Mouse (Mus musculus): Measurements from ENCODE around the gene Pml. TPM values are rescaled to one million over a fixed set of nuclear protein-coding genes. Genes with fewer than 3 reads are reported as not detected.
"Not testable (repeated sequence)": the region's sequence is repeated elsewhere in the genome, so short reads cannot be mapped to it uniquely, and the experiment has no call there.

Gene Pml
- polyA plus RNA-seq, 1 experiment from 2014 or later, result 12.9 TPM

GRCm38 (mm10) chr9:58279780-58280179 lies 30.2 kb upstream of the Pml start:
- WGBS, result 44% methylated on average over 5 of the region's 5 CpGs
- Histone ChIP-seq H3K4me2 (no peak overlapping the region), H3K9ac (no peak overlapping the region), H3K4me1 (peaks cover 36% of the 10 kb centered on the region), H3K36me3 (no peaks in the 10 kb centered on the region), H3K27ac (replicated peaks) (0 out of 2 replicates have a peak overlapping the region, but pooled peaks have one; percentile 33), H3K4me3 (no peak overlapping the region), H3K9me3 (no peaks in the 10 kb centered on the region), H3K27me3 (replicated peaks) (no peaks in the 10 kb centered on the region)
- no peak for ATAC-seq (ENCODE audit: extremely low read depth, insufficient number of reproducible peaks, low FRiP score, low TSS enrichment)

- Histone ChIP-seq H3K27me3 (replicated peaks) (no peaks in the 10 kb centered on the region), H3K27ac (replicated peaks) (0 out of 2 replicates have a peak overlapping the region, but pooled peaks have one; percentile 33), H3K9ac (no peak overlapping the region), H3K4me1 (peaks cover 43% of the 10 kb centered on the region), H3K4me3 (no peak overlapping the region), H3K9me3 (no peaks in the 10 kb centered on the region), H3K4me2 (no peak overlapping the region), H3K36me3 (no peaks in the 10 kb centered on the region)
- WGBS, result 63% methylated on average over 4 of the region's 4 CpGs
- ATAC-seq (ENCODE audit: extremely low read depth, insufficient number of reproducible peaks, low FRiP score, low TSS enrichment), result no peak
These were observed 29.5 kb upstream of the Pml start for GRCm38 (mm10) chr9:58278821-58279723.

GRCm38 (mm10) chr9:58278313-58278712 lies 28.7 kb upstream of the Pml start:
- Histone ChIP-seq H3K36me3 (no peaks in the 10 kb centered on the region), H3K9me3 (no peaks in the 10 kb centered on the region), H3K27me3 (replicated peaks) (no peaks in the 10 kb centered on the region), H3K27ac (replicated peaks) (no peak overlapping the region), H3K4me3 (no peak overlapping the region), H3K4me1 (peaks cover 39% of the 10 kb centered on the region), H3K4me2 (no peak overlapping the region), H3K9ac (no peak overlapping the region)
- ATAC-seq (ENCODE audit: extremely low read depth, insufficient number of reproducible peaks, low FRiP score, low TSS enrichment), result no peak
- WGBS, result 86% methylated on average over 4 of the region's 4 CpGs

- no peak overlapping the region for H3K9ac ChIP-seq
- H3K4me2 ChIP-seq, result no peak overlapping the region
- no peaks in the 10 kb centered on the region for H3K27me3 ChIP-seq (replicated peaks)
- no peak overlapping the region for H3K27ac ChIP-seq (replicated peaks)
- WGBS, result 72% methylated on average over 5 of the region's 5 CpGs
- peaks cover 34% of the 10 kb centered on the region for H3K4me1 ChIP-seq
- H3K9me3 ChIP-seq, result no peaks in the 10 kb centered on the region
- no peaks in the 10 kb centered on the region for H3K36me3 ChIP-seq
- ATAC-seq (ENCODE audit: extremely low read depth, insufficient number of reproducible peaks, low FRiP score, low TSS enrichment), result no peak
- H3K4me3 ChIP-seq, result no peak overlapping the region
These were observed 26.8 kb upstream of the Pml start for GRCm38 (mm10) chr9:58276346-58276745.

- H3K4me2 ChIP-seq, result peak overlapping the region; percentile 54
- no peaks in the 10 kb centered on the region for H3K27me3 ChIP-seq (replicated peaks)
- peak overlapping the region; percentile 74 for H3K9ac ChIP-seq
- peaks cover 34% of the 10 kb centered on the region for H3K4me1 ChIP-seq
- no peaks in the 10 kb centered on the region for H3K9me3 ChIP-seq
- WGBS, result 70% methylated on average over 3 of the region's 3 CpGs
- no peaks in the 10 kb centered on the region for H3K36me3 ChIP-seq
- no peak overlapping the region for H3K4me3 ChIP-seq
- ATAC-seq (ENCODE audit: extremely low read depth, insufficient number of reproducible peaks, low FRiP score, low TSS enrichment), result no peak
- H3K27ac ChIP-seq (replicated peaks), result peak overlapping the region; percentile 93
These were observed 26.2 kb upstream of the Pml start for GRCm38 (mm10) chr9:58275797-58276196.

- H3K9me3 ChIP-seq, result no peaks in the 10 kb centered on the region
- H3K27ac ChIP-seq (replicated peaks), result peak overlapping the region; percentile 93
- H3K4me2 ChIP-seq, result peak overlapping the region; percentile 54
- H3K9ac ChIP-seq, result peak overlapping the region; percentile 74
- no peaks in the 10 kb centered on the region for H3K27me3 ChIP-seq (replicated peaks)
- peaks cover 34% of the 10 kb centered on the region for H3K4me1 ChIP-seq
- WGBS, result 9% methylated on average over 8 of the region's 8 CpGs
- 0 out of 2 replicates have a peak, but pooled peaks have one; percentile 63 for ATAC-seq (ENCODE audit: extremely low read depth, insufficient number of reproducible peaks, low FRiP score, low TSS enrichment)
- no peaks in the 10 kb centered on the region for H3K36me3 ChIP-seq
- H3K4me3 ChIP-seq, result peak overlapping the region; percentile 14; the same call in 1 of the 2 replicates
These were observed 25.7 kb upstream of the Pml start for GRCm38 (mm10) chr9:58275115-58275774.

GRCm38 (mm10) chr9:58274626-58275025 lies 25.0 kb upstream of the Pml start:
- Histone ChIP-seq H3K4me1 (peaks cover 31% of the 10 kb centered on the region), H3K9ac (peak overlapping the region; percentile 74; the same call in 1 of the 2 replicates), H3K27me3 (replicated peaks) (no peaks in the 10 kb centered on the region), H3K36me3 (no peaks in the 10 kb centered on the region), H3K4me2 (peak overlapping the region; percentile 54), H3K4me3 (no peak overlapping the region), H3K27ac (replicated peaks) (peak overlapping the region; percentile 93), H3K9me3 (no peaks in the 10 kb centered on the region)
- WGBS, result 38% methylated on average over 3 of the region's 3 CpGs
- no peak for ATAC-seq (ENCODE audit: extremely low read depth, insufficient number of reproducible peaks, low FRiP score, low TSS enrichment)

- WGBS, result 74% methylated on average over 7 of the region's 7 CpGs
- Histone ChIP-seq H3K9ac (no peak overlapping the region), H3K27ac (replicated peaks) (peak overlapping the region; percentile 93), H3K9me3 (no peaks in the 10 kb centered on the region), H3K4me2 (no peak overlapping the region), H3K27me3 (replicated peaks) (no peaks in the 10 kb centered on the region), H3K4me3 (no peak overlapping the region), H3K4me1 (peaks cover 30% of the 10 kb centered on the region), H3K36me3 (no peaks in the 10 kb centered on the region)
- ATAC-seq (ENCODE audit: extremely low read depth, insufficient number of reproducible peaks, low FRiP score, low TSS enrichment), result no peak
These were observed 24.6 kb upstream of the Pml start for GRCm38 (mm10) chr9:58274101-58274604.

- peaks cover 33% of the 10 kb centered on the region for H3K4me1 ChIP-seq
- H3K27me3 ChIP-seq (replicated peaks), result no peaks in the 10 kb centered on the region
- H3K27ac ChIP-seq (replicated peaks), result no peak overlapping the region
- H3K4me3 ChIP-seq, result no peak overlapping the region
- no peaks in the 10 kb centered on the region for H3K9me3 ChIP-seq
- no peak overlapping the region for H3K9ac ChIP-seq
- 71% methylated on average over 9 of the region's 9 CpGs for WGBS
- ATAC-seq (ENCODE audit: extremely low read depth, insufficient number of reproducible peaks, low FRiP score, low TSS enrichment), result no peak
- H3K4me2 ChIP-seq, result no peak overlapping the region
- no peaks in the 10 kb centered on the region for H3K36me3 ChIP-seq
These were observed 23.3 kb upstream of the Pml start for GRCm38 (mm10) chr9:58272855-58273254.

GRCm38 (mm10) chr9:58272068-58272541 lies 22.5 kb upstream of the Pml start:
- WGBS, result 78% methylated on average over 2 of the region's 2 CpGs
- H3K27ac ChIP-seq (replicated peaks), result no peak overlapping the region
- H3K36me3 ChIP-seq, result no peaks in the 10 kb centered on the region
- no peak overlapping the region for H3K4me2 ChIP-seq
- H3K9ac ChIP-seq, result no peak overlapping the region
- H3K27me3 ChIP-seq (replicated peaks), result no peaks in the 10 kb centered on the region
- H3K4me1 ChIP-seq, result peaks cover 34% of the 10 kb centered on the region
- H3K9me3 ChIP-seq, result no peaks in the 10 kb centered on the region
- ATAC-seq (ENCODE audit: extremely low read depth, insufficient number of reproducible peaks, low FRiP score, low TSS enrichment), result no peak
- no peak overlapping the region for H3K4me3 ChIP-seq

- not testable (repeated sequence) for H3K27ac ChIP-seq (replicated peaks); H3K4me2 ChIP-seq; H3K27me3 ChIP-seq (replicated peaks); ATAC-seq (ENCODE audit: extremely low read depth, insufficient number of reproducible peaks, low FRiP score, low TSS enrichment); H3K36me3 ChIP-seq; H3K4me3 ChIP-seq; H3K9ac ChIP-seq; H3K9me3 ChIP-seq
- 80% methylated on average over 9 of the region's 9 CpGs for WGBS
- peaks cover 39% of the 10 kb centered on the region for H3K4me1 ChIP-seq
These were observed 22.0 kb upstream of the Pml start for GRCm38 (mm10) chr9:58271551-58271950.
